Mouse (Mus musculus) right cerebral cortex, postnatal 14 days (tissue): ENCODE results near the gene Cadps.

ENCODE experiments used
- DNase-seq: peaks from one replicate; pipeline ENCODE4 v3.0.0; 2022

The Cadps gene

GRCm38 (mm10) chr14:12462206-12462605, 360.7 kb downstream of the Cadps start:
- no peak for DNase-seq

- peak; percentile 22 for DNase-seq
Measured at GRCm38 (mm10) chr14:12459700-12460099, 363.2 kb downstream of the Cadps start.

GRCm38 (mm10) chr14:12455064-12455591, 367.8 kb downstream of the Cadps start:
- DNase-seq: no peak

- DNase-seq: no peak
Measured at GRCm38 (mm10) chr14:12450807-12451206, 372.1 kb downstream of the Cadps start.

- DNase-seq: no peak
Measured at GRCm38 (mm10) chr14:12448883-12449282, 374.0 kb downstream of the Cadps start.

GRCm38 (mm10) chr14:12441019-12441418, 381.9 kb downstream of the Cadps start:
- DNase-seq: no peak

- no peak for DNase-seq
Measured at GRCm38 (mm10) chr14:12437976-12438375, 384.9 kb downstream of the Cadps start.

- no peak for DNase-seq
Measured at GRCm38 (mm10) chr14:12437422-12437821, 385.5 kb downstream of the Cadps start.

- peak; percentile 43 for DNase-seq
Measured at GRCm38 (mm10) chr14:12436903-12437368, 385.9 kb downstream of the Cadps start.

GRCm38 (mm10) chr14:12428021-12428654, 394.7 kb downstream of the Cadps start:
- peak; percentile 30 for DNase-seq

- DNase-seq: no peak
Measured at GRCm38 (mm10) chr14:12425311-12425710, 397.6 kb downstream of the Cadps start.

- no peak for DNase-seq
Measured at GRCm38 (mm10) chr14:12410276-12410675, 412.6 kb downstream of the Cadps start.

- no peak for DNase-seq
Measured at GRCm38 (mm10) chr14:12409811-12410210, 413.1 kb downstream of the Cadps start.

GRCm38 (mm10) chr14:12406588-12406987, 416.3 kb downstream of the Cadps start:
- DNase-seq: no peak

- DNase-seq: no peak
Measured at GRCm38 (mm10) chr14:12405201-12405600, 417.7 kb downstream of the Cadps start.

- no peak for DNase-seq
Measured at GRCm38 (mm10) chr14:12404724-12405123, 418.2 kb downstream of the Cadps start.

GRCm38 (mm10) chr14:12404052-12404451, 418.8 kb downstream of the Cadps start:
- no peak for DNase-seq

- DNase-seq: no peak
Measured at GRCm38 (mm10) chr14:12400116-12400515, 422.8 kb downstream of the Cadps start.

GRCm38 (mm10) chr14:12397561-12397960, 425.3 kb downstream of the Cadps start:
- no peak for DNase-seq

GRCm38 (mm10) chr14:12394318-12394717, 428.6 kb downstream of the Cadps start:
- no peak for DNase-seq

GRCm38 (mm10) chr14:12393271-12393861, 429.5 kb downstream of the Cadps start:
- no peak for DNase-seq

GRCm38 (mm10) chr14:12391167-12391566, 431.7 kb downstream of the Cadps start:
- DNase-seq: no peak

GRCm38 (mm10) chr14:12388806-12389436, 434.0 kb downstream of the Cadps start:
- no peak for DNase-seq
